Mouse (Mus musculus): ENCODE measurements at regions not wholly inside any gene's neighbourhood (a gene's known extent, or its start where the extent isn't known, plus 50 kb on each side); places are given as distances from the start of the nearest gene placed in this dataset.

DNA sequence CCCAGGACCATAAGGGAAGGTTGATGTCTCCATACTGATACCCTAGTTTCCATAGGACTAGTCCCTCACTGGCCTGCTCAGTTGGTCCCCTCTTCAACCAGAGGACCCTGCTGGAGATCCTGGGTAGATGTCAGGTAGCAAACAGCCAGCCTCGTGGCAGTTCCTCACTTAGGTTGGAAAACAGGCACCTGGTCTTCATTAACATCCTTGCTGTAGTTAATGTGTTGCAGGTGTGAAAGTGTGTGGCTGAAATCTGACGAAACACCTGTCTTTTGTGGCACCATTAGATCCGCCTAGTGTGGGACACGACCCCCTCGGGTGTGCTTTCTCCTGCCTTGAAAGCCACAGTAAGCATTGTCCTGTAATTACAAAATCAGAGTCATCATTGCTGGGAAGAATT lies 551.9 kb downstream of the Nfib start:
- 37% methylated on average over 5 of the region's 5 CpGs for WGBS
- Histone ChIP-seq H3K4me3 (ENCODE audit: insufficient read depth, low read depth, low read length) (no peak overlapping the region), H3K27ac (ENCODE audit: insufficient read depth, low read depth, low read length) (no peak overlapping the region), H3K4me1 (ENCODE audit: control insufficient read depth, insufficient read depth, low read length) (no peaks in the 10 kb centered on the region)
- TF ChIP-seq CTCF (IDR thresholded peaks at IDR 0.05; ENCODE audit: insufficient read depth, low read depth, low read length) (no peak), POLR2A (IDR thresholded peaks at IDR 0.05; ENCODE audit: insufficient read depth, low read depth, low read length) (no peak)

- no peak overlapping the region for H3K27ac ChIP-seq (ENCODE audit: insufficient read depth, low read depth, low read length)
- 76% methylated on average over 1 of the region's 1 CpGs for WGBS
- TF ChIP-seq CTCF (IDR thresholded peaks at IDR 0.05; ENCODE audit: insufficient read depth, low read depth, low read length): no peak
- no peak for TF ChIP-seq POLR2A (IDR thresholded peaks at IDR 0.05; ENCODE audit: insufficient read depth, low read depth, low read length)
- H3K4me3 ChIP-seq (ENCODE audit: insufficient read depth, low read depth, low read length): no peak overlapping the region
- no peaks in the 10 kb centered on the region for H3K4me1 ChIP-seq (ENCODE audit: control insufficient read depth, insufficient read depth, low read length)
Observed at GRCm38 (mm10) chr4:82149957-82150356, 555.6 kb downstream of the Nfib start.

DNA sequence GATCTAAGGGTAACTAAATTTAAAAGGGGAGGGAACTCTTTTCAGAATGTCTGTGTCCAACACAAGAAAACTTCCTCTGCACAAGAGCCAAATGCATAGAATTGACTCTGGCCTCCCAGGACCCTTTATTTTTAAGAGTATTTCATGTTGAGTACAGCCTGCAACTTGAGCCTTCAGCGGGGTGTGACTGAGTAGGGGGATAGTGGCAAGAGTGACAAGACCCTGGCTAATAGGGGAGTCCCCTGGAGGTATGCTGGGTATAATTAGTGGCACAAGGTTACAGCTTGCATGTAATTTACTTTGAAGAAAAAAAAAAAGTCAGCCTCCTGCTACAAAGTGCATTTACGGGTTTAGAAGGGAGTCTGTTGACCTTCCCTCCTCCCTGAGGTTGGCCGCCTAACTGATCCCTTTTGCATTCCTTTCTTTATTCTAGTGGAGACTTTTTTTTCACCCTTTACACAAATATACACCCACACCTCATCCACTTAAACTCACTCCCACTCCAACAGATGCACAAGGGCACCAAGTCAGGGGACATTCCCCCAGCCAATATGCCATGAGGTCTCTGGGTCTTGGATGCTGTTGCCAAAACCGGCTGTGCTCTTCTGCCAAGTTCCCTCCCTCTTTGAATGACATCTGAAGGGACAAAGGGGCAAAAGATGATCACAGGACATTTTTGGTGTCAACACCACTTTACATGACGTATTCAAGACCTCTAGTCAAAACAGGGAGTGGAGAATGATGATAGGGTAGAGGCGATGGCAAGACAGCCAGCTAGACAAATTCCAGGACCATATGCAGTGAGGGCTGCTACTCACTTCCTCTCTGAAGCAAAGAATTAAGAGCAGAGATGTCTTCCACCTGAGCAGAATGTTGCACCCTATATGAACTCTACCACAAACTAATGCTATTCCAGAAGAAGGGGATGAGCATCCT lies 557.2 kb downstream of the Nfib start:
- TF ChIP-seq CTCF (IDR thresholded peaks at IDR 0.05; ENCODE audit: insufficient read depth, low read depth, low read length): no peak
- TF ChIP-seq POLR2A (IDR thresholded peaks at IDR 0.05; ENCODE audit: insufficient read depth, low read depth, low read length): no peak
- Histone ChIP-seq H3K4me1 (ENCODE audit: control insufficient read depth, insufficient read depth, low read length) (no peaks in the 10 kb centered on the region), H3K27ac (ENCODE audit: insufficient read depth, low read depth, low read length) (no peak overlapping the region), H3K4me3 (ENCODE audit: insufficient read depth, low read depth, low read length) (no peak overlapping the region)
- 70% methylated on average over 6 of the region's 6 CpGs for WGBS

DNA sequence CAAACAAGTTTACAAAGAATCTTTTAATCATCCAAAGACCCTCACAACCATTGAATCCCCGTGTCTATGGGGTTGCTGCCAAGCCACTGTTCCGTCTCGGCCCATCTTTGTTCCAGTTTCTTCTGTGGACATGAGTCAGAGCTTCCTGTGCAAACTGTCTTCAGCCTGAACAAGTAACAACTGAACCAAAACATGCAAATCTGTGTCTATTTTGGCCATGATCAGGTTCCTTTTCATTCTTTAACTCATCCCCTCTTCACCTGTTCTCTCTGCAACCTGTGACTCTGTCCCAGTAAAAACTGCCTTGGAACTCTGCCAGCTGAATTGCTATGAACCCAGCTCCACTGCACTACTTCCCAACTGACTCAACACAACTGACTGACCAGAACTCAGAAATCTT lies 563.2 kb downstream of the Nfib start:
- no peak overlapping the region for H3K27ac ChIP-seq (ENCODE audit: insufficient read depth, low read depth, low read length)
- no peak overlapping the region for H3K4me3 ChIP-seq (ENCODE audit: insufficient read depth, low read depth, low read length)
- H3K4me1 ChIP-seq (ENCODE audit: control insufficient read depth, insufficient read depth, low read length): no peaks in the 10 kb centered on the region
- TF ChIP-seq POLR2A (IDR thresholded peaks at IDR 0.05; ENCODE audit: insufficient read depth, low read depth, low read length): no peak
- TF ChIP-seq CTCF (IDR thresholded peaks at IDR 0.05; ENCODE audit: insufficient read depth, low read depth, low read length): no peak
- WGBS: 64% methylated on average over 3 of the region's 3 CpGs

- Histone ChIP-seq H3K27ac (ENCODE audit: insufficient read depth, low read depth, low read length) (no peak overlapping the region), H3K4me3 (ENCODE audit: insufficient read depth, low read depth, low read length) (no peak overlapping the region), H3K4me1 (ENCODE audit: control insufficient read depth, insufficient read depth, low read length) (no peaks in the 10 kb centered on the region)
- WGBS: 96% methylated on average over 6 of the region's 6 CpGs
- no peak for TF ChIP-seq POLR2A (IDR thresholded peaks at IDR 0.05; ENCODE audit: insufficient read depth, low read depth, low read length)
Observed at GRCm38 (mm10) chr4:82139806-82140205, 565.7 kb downstream of the Nfib start.

DNA sequence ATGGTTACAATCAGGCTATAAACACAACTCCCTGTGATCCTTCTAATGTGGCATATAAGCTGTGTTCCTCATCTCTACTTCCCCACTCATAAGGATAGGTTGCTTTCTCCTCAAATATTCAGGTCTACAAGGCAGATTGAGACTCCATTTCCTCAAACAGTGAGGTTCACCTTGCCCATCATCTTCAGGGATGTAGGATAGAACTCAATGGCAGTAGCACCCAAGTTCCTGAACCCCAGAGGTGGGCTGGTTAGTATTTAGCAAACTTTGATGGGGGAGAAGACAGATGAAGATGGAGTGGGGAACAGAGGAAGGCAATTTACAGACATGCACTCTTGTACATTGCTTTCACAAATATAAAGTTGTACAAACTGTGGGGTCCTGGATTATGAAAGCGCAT lies 566.5 kb downstream of the Nfib start:
- TF ChIP-seq CTCF (IDR thresholded peaks at IDR 0.05; ENCODE audit: insufficient read depth, low read depth, low read length): no peak
- no peak for TF ChIP-seq POLR2A (IDR thresholded peaks at IDR 0.05; ENCODE audit: insufficient read depth, low read depth, low read length)
- Histone ChIP-seq H3K27ac (ENCODE audit: insufficient read depth, low read depth, low read length) (no peak overlapping the region), H3K4me3 (ENCODE audit: insufficient read depth, low read depth, low read length) (no peak overlapping the region), H3K4me1 (ENCODE audit: control insufficient read depth, insufficient read depth, low read length) (no peaks in the 10 kb centered on the region)
- 100% methylated on average over 1 of the region's 1 CpGs for WGBS

- 73% methylated on average over 3 of the region's 3 CpGs for WGBS
- Histone ChIP-seq H3K4me3 (ENCODE audit: insufficient read depth, low read depth, low read length) (no peak overlapping the region), H3K4me1 (ENCODE audit: control insufficient read depth, insufficient read depth, low read length) (no peaks in the 10 kb centered on the region), H3K27ac (ENCODE audit: insufficient read depth, low read depth, low read length) (no peak overlapping the region)
- TF ChIP-seq POLR2A (IDR thresholded peaks at IDR 0.05; ENCODE audit: insufficient read depth, low read depth, low read length) (no peak), CTCF (IDR thresholded peaks at IDR 0.05; ENCODE audit: insufficient read depth, low read depth, low read length) (no peak)
Observed at GRCm38 (mm10) chr4:82132851-82133250, 572.7 kb downstream of the Nfib start.

DNA sequence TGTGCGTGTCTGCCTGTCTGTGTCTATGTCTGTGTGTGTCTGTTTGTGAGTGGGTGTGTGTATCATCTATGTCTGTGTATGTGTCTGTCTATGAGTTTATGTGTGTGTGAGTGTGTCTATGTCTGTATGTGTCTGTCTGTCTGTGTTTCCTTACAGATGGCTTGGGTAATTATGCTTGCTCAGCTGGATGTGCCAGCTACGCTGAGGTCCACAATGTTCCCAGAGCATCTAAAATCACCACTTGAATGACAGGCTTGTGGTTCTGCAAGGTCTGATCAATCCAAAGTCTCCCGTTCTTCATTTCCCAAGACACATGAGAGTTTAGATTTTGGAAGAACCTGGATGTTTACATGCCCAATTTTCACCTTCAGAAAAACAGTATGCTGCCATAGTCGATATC lies 573.2 kb downstream of the Nfib start:
- no peak for TF ChIP-seq CTCF (IDR thresholded peaks at IDR 0.05; ENCODE audit: insufficient read depth, low read depth, low read length)
- TF ChIP-seq POLR2A (IDR thresholded peaks at IDR 0.05; ENCODE audit: insufficient read depth, low read depth, low read length): no peak
- no peaks in the 10 kb centered on the region for H3K4me1 ChIP-seq (ENCODE audit: control insufficient read depth, insufficient read depth, low read length)
- 86% methylated on average over 4 of the region's 4 CpGs for WGBS
- no peak overlapping the region for H3K27ac ChIP-seq (ENCODE audit: insufficient read depth, low read depth, low read length)
- no peak overlapping the region for H3K4me3 ChIP-seq (ENCODE audit: insufficient read depth, low read depth, low read length)

DNA sequence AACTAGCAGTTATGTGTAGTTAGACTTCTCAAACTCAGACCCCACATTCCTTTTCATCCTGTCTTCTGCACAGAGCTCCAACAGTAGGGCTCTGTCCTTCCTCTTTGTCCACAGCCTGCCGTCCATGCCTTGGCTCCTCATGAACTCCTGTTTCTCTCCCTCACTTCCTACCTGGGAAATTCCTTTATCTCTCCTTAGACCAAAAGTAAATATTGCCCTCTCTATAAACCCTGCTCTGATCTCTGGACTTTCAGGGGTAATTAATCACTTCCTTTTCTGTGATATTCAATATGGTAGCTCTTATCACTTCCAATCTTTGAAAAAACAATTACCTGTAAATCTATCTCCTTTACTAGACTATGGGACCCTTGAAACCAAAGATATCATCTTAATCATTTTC lies 576.1 kb downstream of the Nfib start:
- Histone ChIP-seq H3K4me3 (ENCODE audit: insufficient read depth, low read depth, low read length) (no peak overlapping the region), H3K4me1 (ENCODE audit: control insufficient read depth, insufficient read depth, low read length) (no peaks in the 10 kb centered on the region), H3K27ac (ENCODE audit: insufficient read depth, low read depth, low read length) (no peak overlapping the region)
- TF ChIP-seq POLR2A (IDR thresholded peaks at IDR 0.05; ENCODE audit: insufficient read depth, low read depth, low read length) (no peak), CTCF (IDR thresholded peaks at IDR 0.05; ENCODE audit: insufficient read depth, low read depth, low read length) (no peak)
- WGBS: 81% methylated on average over 1 of the region's 1 CpGs

Measured in olfactory bulb, adult 2 months (tissue).